Mouse (Mus musculus): Measurements from ENCODE around the gene Grid2. TPM values are rescaled to one million over a fixed set of nuclear protein-coding genes. Genes with fewer than 3 reads are reported as not detected.

The Grid2 gene
- polyA plus RNA-seq, 1 experiment from 2014 or later = 3.9 TPM

DNA sequence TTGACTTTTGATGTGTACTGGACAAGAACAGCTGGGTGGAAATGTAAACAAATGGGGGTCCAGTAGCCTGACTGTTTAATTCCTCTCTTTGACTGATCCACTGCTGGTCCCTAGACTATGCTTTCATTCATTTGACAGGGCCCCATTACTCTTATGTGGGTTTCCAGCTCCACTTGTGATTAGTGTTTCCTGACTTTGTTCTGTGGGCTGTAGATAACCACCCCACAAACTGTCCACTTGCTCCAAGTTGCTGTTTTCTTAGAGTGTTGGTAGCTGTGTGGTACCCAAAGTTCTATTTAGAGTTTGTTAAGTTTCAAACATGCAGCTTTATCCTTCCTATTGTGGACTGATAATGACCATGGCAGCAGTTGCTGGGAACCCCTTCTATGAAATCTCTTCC is 1172.0 kb downstream of the Grid2 start:
- Histone ChIP-seq H3K9me3 (no peaks in the 10 kb centered on the region), H3K4me2 (replicated peaks) (no peak overlapping the region), H3K27me3 (no peaks in the 10 kb centered on the region), H3K27ac (replicated peaks) (no peak overlapping the region), H3K4me3 (no peak overlapping the region), H3K36me3 (no peaks in the 10 kb centered on the region), H3K9ac (replicated peaks) (no peak overlapping the region), H3K4me1 (no peaks in the 10 kb centered on the region)
- no peak for ATAC-seq (replicated peaks)

GRCm38 (mm10) chr6:64428898-64429297 is 1173.2 kb downstream of the Grid2 start:
- Histone ChIP-seq H3K4me1 (no peaks in the 10 kb centered on the region), H3K36me3 (no peaks in the 10 kb centered on the region), H3K27ac (replicated peaks) (no peak overlapping the region), H3K9me3 (no peaks in the 10 kb centered on the region), H3K9ac (replicated peaks) (no peak overlapping the region), H3K4me2 (replicated peaks) (no peak overlapping the region), H3K4me3 (no peak overlapping the region), H3K27me3 (no peaks in the 10 kb centered on the region)
- no peak for ATAC-seq (replicated peaks)
- WGBS = 61% methylated on average over 1 of the region's 1 CpGs

DNA sequence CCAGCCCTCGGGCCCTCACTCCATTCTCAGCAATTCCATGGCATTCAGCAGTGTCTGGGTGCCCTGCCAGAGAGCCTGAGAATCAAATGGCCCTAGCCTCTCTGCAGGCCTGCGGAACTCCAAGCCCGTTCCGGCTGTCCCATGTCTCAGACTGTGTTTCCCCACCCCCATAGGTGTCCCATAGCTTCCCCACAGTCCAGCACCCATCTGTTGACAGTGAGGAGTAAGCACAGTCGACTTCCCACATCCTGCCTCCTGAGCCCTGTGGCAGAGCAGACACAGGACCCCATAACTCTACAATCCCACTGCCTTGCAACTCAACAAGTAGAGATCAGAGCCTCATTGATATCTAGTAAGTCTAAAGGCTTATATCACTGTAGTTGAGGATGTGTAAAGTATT is 1192.5 kb downstream of the Grid2 start:
- 90% methylated on average over 5 of the region's 5 CpGs for WGBS
- no peaks in the 10 kb centered on the region for H3K27me3 ChIP-seq
- H3K36me3 ChIP-seq = no peaks in the 10 kb centered on the region
- no peak overlapping the region for H3K4me2 ChIP-seq (replicated peaks)
- H3K9ac ChIP-seq (replicated peaks) = no peak overlapping the region
- H3K4me3 ChIP-seq = no peak overlapping the region
- ATAC-seq (replicated peaks) = 0 out of 2 replicates have a peak, but pooled peaks have one; percentile 23
- no peaks in the 10 kb centered on the region for H3K4me1 ChIP-seq
- H3K27ac ChIP-seq (replicated peaks) = no peak overlapping the region
- H3K9me3 ChIP-seq = no peaks in the 10 kb centered on the region

DNA sequence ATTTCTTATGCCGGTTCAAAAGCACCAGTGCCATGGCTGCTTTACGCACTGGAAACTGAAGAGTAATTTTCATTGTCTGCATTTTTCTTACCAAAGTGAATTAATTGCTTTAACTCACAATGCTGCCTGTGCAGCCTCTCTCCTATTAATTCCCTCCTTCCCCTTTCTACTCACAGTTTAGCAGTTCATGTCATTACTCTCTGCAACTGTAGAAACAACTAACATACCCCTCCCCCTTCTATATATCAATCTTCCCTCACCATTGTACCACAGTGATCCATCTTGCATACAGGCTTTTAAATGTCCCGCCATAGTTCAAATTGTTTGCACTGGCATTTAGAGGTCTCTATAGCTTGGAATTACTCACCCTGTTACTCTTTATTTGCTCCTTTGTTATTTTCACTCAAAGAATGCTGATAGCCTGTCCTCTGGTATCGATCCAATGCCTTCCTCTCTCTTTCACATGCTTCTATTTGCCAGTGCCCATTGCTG is 1193.2 kb downstream of the Grid2 start:
- Histone ChIP-seq H3K27me3 (no peaks in the 10 kb centered on the region), H3K36me3 (no peaks in the 10 kb centered on the region), H3K9ac (replicated peaks) (no peak overlapping the region), H3K4me2 (replicated peaks) (no peak overlapping the region), H3K27ac (replicated peaks) (no peak overlapping the region), H3K9me3 (no peaks in the 10 kb centered on the region), H3K4me3 (no peak overlapping the region), H3K4me1 (no peaks in the 10 kb centered on the region)
- WGBS = 47% methylated on average over 4 of the region's 4 CpGs
- no peak for ATAC-seq (replicated peaks)

DNA sequence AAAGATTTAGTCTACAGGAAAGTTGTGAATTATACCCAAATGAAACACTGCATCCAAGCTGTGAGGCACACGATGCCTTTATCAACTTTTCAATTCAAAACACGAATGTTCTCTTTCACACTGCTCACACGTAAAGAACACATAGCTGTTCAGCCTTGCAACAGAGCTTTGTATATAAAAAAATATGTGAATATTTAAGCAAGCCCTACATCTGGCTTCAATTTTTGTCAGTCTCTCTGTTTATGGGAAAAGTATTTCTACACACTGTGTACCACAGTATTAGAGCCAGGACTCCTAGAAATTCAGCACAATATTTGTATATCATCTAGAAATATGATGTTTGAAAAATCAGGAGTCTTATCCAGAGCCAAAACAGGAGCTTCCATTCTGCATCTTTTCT is 1195.1 kb downstream of the Grid2 start:
- no peak overlapping the region for H3K27ac ChIP-seq (replicated peaks)
- no peak overlapping the region for H3K4me3 ChIP-seq
- no peak overlapping the region for H3K4me2 ChIP-seq (replicated peaks)
- H3K36me3 ChIP-seq = no peaks in the 10 kb centered on the region
- H3K27me3 ChIP-seq = no peaks in the 10 kb centered on the region
- no peaks in the 10 kb centered on the region for H3K9me3 ChIP-seq
- no peaks in the 10 kb centered on the region for H3K4me1 ChIP-seq
- WGBS = 81% methylated on average over 3 of the region's 3 CpGs
- no peak for ATAC-seq (replicated peaks)
- H3K9ac ChIP-seq (replicated peaks) = no peak overlapping the region

- Histone ChIP-seq H3K9ac (replicated peaks) (no peak overlapping the region), H3K27ac (replicated peaks) (no peak overlapping the region), H3K4me1 (no peaks in the 10 kb centered on the region), H3K4me3 (no peak overlapping the region), H3K36me3 (no peaks in the 10 kb centered on the region), H3K27me3 (no peaks in the 10 kb centered on the region), H3K4me2 (replicated peaks) (no peak overlapping the region), H3K9me3 (no peaks in the 10 kb centered on the region)
- ATAC-seq (replicated peaks) = no peak
- 86% methylated on average over 3 of the region's 3 CpGs for WGBS
These were observed 1224.2 kb downstream of the Grid2 start for GRCm38 (mm10) chr6:64479884-64480283.

DNA sequence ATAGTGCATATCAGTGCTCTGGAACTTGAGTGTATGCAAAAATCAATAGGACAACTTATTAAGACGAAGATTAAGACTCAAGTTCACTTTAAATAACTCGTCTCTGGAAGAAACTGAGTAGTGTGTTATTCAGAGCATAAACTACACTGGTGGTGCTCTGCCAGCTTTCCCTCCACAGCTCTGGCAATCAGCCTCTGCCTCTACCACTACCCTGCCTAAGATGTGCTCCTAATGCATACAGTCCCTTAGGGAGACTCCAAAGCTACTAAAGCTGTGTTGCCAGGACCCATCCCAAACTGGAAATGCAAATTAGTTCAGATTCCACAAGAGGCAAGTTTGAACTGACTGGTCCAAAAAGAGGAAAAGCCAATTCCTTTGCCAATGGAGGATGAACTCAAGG is 1224.9 kb downstream of the Grid2 start:
- ATAC-seq (replicated peaks) = no peak
- 72% methylated on average over 2 of the region's 2 CpGs for WGBS
- no peak overlapping the region for H3K27ac ChIP-seq (replicated peaks)
- no peak overlapping the region for H3K9ac ChIP-seq (replicated peaks)
- no peaks in the 10 kb centered on the region for H3K36me3 ChIP-seq
- H3K9me3 ChIP-seq = no peaks in the 10 kb centered on the region
- H3K4me2 ChIP-seq (replicated peaks) = no peak overlapping the region
- H3K27me3 ChIP-seq = no peaks in the 10 kb centered on the region
- H3K4me1 ChIP-seq = no peaks in the 10 kb centered on the region
- H3K4me3 ChIP-seq = no peak overlapping the region

GRCm38 (mm10) chr6:64490313-64491067 is 1234.8 kb downstream of the Grid2 start:
- peak; percentile 68 for ATAC-seq (replicated peaks)
- Histone ChIP-seq H3K27me3 (no peaks in the 10 kb centered on the region), H3K9me3 (no peaks in the 10 kb centered on the region), H3K27ac (replicated peaks) (no peak overlapping the region), H3K36me3 (no peaks in the 10 kb centered on the region), H3K9ac (replicated peaks) (no peak overlapping the region), H3K4me2 (replicated peaks) (no peak overlapping the region), H3K4me3 (no peak overlapping the region), H3K4me1 (no peaks in the 10 kb centered on the region)
- 59% methylated on average over 4 of the region's 4 CpGs for WGBS

- H3K4me2 ChIP-seq (replicated peaks) = no peak overlapping the region
- no peaks in the 10 kb centered on the region for H3K4me1 ChIP-seq
- 84% methylated on average over 1 of the region's 1 CpGs for WGBS
- no peak overlapping the region for H3K9ac ChIP-seq (replicated peaks)
- no peak overlapping the region for H3K27ac ChIP-seq (replicated peaks)
- no peaks in the 10 kb centered on the region for H3K36me3 ChIP-seq
- H3K9me3 ChIP-seq = no peaks in the 10 kb centered on the region
- H3K4me3 ChIP-seq = no peak overlapping the region
- H3K27me3 ChIP-seq = no peaks in the 10 kb centered on the region
- ATAC-seq (replicated peaks) = no peak
These were observed 1248.7 kb downstream of the Grid2 start for GRCm38 (mm10) chr6:64504394-64504793.

DNA sequence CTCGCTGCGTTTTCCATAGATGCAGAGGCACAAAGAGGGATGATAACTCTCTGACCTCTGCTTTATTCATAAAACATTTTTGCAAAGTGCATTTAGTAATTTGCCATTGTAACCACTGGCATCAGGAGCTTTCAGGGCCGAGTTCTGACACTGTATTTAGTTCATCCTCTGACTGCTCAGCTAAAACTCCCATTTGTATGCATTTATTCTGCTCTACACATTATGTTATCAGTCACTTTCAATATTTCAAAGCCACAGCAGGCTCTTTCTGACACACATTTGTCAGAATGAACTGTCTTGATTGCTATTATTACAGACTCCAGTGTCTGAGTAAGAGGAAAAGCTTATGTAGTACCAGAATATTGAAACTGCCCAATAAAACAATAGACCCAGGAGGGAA is 1286.5 kb downstream of the Grid2 start:
- Histone ChIP-seq H3K4me1 (peaks cover 7% of the 10 kb centered on the region; the same call in 1 of the 2 replicates), H3K4me2 (replicated peaks) (no peak overlapping the region), H3K9me3 (no peaks in the 10 kb centered on the region), H3K36me3 (no peaks in the 10 kb centered on the region), H3K9ac (replicated peaks) (no peak overlapping the region), H3K27ac (replicated peaks) (no peak overlapping the region), H3K27me3 (no peaks in the 10 kb centered on the region), H3K4me3 (no peak overlapping the region)
- peak; percentile 67 for ATAC-seq (replicated peaks)
- 74% methylated on average over 3 of the region's 3 CpGs for WGBS

DNA sequence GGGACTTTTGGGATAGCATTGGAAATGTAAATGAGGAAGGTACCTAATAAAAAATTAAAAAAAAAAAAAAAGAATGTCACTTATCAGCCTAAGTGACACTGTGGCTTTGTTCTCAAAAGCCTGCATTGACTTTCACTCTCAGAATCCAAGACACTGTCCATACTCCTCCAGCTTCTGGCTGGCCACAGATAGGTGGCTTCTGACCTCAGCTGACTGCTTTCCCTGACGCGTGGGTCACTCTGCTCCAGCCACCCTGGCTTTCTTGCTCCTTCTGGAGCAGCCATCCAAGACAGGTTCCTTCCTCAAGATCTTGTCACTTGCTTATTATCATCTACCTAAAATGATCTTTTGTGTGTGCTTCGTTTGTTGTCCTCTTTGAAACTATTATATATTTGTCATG is 1298.0 kb downstream of the Grid2 start:
- no peak for ATAC-seq (replicated peaks)
- Histone ChIP-seq H3K4me1 (no peaks in the 10 kb centered on the region), H3K4me3 (no peak overlapping the region), H3K27ac (replicated peaks) (no peak overlapping the region), H3K4me2 (replicated peaks) (no peak overlapping the region), H3K27me3 (no peaks in the 10 kb centered on the region), H3K36me3 (no peaks in the 10 kb centered on the region), H3K9ac (replicated peaks) (no peak overlapping the region), H3K9me3 (no peaks in the 10 kb centered on the region)
- 83% methylated on average over 3 of the region's 3 CpGs for WGBS

DNA sequence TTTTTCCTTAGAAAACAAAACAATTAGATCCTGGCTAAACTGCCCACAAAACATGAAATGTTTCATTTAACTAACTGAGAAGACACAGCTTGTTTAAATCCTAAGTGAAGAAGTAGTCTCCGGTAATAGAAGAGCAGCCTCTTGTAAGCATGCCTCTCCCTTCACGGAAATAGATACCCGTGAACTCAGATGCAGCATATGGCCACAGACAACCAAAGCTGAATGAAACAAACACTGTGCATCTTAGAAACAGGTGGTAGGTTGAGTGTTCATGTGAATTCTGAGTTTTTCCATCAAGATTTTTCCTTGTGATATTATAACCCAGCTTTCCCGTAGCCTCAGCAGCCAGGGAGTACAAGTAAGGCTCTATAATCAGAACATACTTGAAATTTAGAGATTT is 1299.5 kb downstream of the Grid2 start:
- H3K4me3 ChIP-seq = no peak overlapping the region
- 82% methylated on average over 4 of the region's 4 CpGs for WGBS
- H3K27ac ChIP-seq (replicated peaks) = no peak overlapping the region
- H3K4me1 ChIP-seq = no peaks in the 10 kb centered on the region
- H3K4me2 ChIP-seq (replicated peaks) = no peak overlapping the region
- H3K36me3 ChIP-seq = no peaks in the 10 kb centered on the region
- no peaks in the 10 kb centered on the region for H3K27me3 ChIP-seq
- H3K9ac ChIP-seq (replicated peaks) = no peak overlapping the region
- ATAC-seq (replicated peaks) = no peak
- no peaks in the 10 kb centered on the region for H3K9me3 ChIP-seq

- H3K9me3 ChIP-seq = no peaks in the 10 kb centered on the region
- H3K36me3 ChIP-seq = no peaks in the 10 kb centered on the region
- H3K4me3 ChIP-seq = no peak overlapping the region
- WGBS = 67% methylated on average over 5 of the region's 5 CpGs
- no peak for ATAC-seq (replicated peaks)
- H3K4me1 ChIP-seq = no peaks in the 10 kb centered on the region
- H3K4me2 ChIP-seq (replicated peaks) = no peak overlapping the region
- H3K27ac ChIP-seq (replicated peaks) = no peak overlapping the region
- no peak overlapping the region for H3K9ac ChIP-seq (replicated peaks)
- H3K27me3 ChIP-seq = no peaks in the 10 kb centered on the region
These were observed 1312.9 kb downstream of the Grid2 start for GRCm38 (mm10) chr6:64568599-64568998.

Measured in forebrain, embryonic 15.5 days (tissue).